Mouse (Mus musculus) cerebellum, adult 18-20 months (tissue): ENCODE results near the gene Atp1a2.

Experiments
- DNase-seq, 2 experiments: peaks; one replicate each; pipeline ENCODE4 v3.0.0; 2021

Gene Atp1a2

DNA sequence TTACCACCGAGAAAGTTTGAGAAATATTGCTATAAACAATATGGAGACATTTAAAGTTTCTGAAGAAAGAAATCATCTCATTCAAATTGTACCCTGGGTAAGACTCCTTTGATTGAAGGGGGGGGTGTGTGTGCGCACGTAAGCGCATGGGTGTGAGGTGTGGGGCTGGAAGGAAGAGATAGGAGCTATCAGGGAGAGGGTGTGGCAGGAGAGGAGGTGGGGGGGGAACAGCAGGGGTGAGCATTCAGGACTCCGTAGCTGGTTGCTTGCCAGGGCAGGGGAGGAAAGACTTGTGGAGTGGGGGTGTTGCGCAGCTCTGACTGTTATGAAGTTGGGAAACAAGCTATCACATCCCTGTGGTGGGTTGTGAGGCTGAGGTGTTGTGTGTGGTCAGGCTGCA, 6.6 kb upstream of the Atp1a2 start:
- DNase-seq = no peak

DNA sequence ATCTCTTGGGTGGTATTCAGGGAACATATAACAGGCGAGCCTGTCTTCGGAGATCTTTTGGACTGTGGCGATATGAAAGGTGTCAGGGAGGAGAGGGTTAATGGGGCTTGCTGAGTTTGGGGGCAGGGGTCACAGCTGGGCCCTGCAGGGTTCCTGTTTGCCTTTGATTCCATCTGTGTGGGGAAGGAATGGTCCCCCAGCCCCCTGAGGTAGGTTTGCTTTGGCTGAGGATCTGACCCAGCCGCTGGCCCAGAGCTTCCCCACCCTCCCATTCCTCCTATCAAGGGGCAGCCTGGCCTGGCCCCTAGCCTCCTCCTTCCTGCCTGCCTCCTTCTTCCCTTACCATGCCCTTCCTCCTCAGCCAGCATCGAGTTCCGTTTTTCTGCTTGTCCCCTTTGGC, 5.0 kb upstream of the Atp1a2 start:
- DNase-seq = no peak

DNA sequence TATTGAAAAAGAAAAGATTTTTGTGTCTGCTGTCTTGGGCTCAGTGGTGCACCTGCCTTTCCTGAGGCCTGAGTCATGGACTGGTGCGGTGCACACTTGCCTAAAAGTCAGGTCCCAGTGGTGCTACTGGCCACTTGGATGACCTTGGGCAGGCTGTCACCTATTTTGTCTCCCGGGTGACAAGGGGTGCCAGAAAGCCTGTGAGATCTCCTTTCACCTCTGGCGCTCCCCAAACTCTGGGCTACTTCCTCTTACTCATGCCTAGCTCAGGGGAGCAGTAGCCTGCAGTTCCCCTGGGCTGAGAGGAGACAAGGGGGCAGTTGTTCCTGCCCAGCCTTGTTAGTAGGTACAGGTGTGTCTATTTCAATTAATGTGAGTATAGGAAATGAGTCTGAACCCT, 4.4 kb upstream of the Atp1a2 start:
- DNase-seq = no peak

DNA sequence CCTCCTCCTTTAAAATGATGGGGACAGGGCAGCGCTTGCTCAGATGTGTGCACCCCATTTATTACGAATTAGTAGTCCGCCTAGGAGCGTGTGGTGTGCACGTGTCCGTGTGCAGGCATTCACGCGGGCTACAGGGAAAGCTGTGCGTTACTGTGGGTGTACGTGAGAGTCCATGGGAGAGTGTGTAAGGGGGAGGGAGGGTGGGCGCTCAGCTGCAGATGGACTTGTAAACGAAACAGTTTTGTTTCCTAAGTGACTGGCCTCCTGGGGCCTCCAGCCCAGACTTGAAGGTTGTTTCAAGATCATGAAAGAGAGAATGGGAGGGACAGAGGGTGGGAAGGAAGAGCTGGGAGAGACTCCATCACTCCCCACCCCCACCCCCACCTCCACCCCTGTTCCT, 3.3 kb upstream of the Atp1a2 start:
- no peak for DNase-seq

DNA sequence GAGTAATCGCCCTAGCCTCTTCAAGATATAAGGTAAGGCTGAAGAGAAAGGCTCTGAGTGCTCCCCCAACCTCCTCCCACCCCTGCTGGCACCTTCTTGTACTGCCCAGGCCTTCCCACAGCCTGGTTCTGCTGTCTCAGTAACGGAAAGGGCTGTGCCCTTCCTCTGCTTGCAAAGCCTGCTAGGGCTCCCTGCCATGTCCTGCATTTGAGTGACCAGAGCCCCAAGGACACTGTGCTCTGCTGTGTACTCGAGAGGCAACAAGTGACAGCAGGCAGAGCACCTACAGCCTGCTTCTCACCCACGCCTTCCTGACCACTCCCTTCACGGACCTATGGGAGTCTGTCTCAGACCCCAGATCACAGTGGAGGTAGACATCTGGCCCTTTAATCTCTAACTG, 2.4 kb upstream of the Atp1a2 start:
- DNase-seq = no peak

DNA sequence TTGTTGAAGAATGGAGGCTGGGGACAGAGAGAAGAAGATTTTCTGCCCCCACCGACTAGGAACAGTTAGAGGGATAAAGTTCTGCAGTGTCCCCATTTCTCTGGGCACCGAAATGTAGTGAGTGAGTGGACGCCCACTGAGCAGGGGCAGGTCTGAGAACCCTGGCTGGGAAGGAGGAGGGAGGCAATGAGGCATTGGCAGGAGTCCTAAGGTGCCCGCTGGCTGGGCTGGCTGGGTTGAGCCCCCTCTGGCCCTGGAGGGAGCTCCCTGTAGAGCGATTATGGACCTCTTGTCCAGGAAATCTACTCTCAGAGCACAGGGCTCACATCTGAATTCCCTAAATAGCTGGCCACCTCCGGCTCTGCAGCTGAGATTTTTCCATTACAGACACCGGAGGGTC, 1.7 kb upstream of the Atp1a2 start:
- no peak for DNase-seq

DNA sequence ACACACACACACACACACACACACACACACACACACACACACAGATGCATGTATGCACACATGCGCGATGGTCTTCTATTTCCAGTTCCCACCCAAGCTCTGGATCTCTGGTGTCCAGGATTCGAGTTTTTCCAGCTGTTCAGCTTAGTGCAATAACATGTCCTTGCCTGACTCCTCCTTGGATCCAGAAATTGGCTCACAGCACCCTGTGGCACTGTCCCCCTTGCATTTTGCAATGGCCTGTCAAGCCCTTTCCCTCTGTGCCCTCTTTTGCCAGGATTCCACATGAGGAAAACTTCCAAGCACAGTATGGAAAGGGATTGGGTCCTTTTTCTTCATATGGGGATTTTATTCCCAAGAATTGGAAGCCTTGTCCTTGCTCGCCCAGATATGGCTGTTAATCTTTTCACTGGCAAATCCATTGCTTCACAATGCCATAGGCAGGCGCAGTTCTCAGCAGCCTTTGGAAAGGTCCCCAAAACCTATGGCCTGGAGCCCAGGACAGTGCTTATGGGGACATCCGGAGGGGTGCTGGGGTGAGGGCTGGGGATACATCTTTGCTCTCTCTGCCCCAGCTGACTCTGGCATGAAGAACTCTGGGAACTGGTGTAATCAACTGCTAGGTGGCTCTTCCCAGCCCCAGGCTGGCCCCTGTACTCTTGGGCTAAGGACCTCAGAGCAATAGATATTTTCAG, 901 bp downstream of the Atp1a2 start:
- peak in 1 of 2 experiments; percentile 27 for DNase-seq

DNA sequence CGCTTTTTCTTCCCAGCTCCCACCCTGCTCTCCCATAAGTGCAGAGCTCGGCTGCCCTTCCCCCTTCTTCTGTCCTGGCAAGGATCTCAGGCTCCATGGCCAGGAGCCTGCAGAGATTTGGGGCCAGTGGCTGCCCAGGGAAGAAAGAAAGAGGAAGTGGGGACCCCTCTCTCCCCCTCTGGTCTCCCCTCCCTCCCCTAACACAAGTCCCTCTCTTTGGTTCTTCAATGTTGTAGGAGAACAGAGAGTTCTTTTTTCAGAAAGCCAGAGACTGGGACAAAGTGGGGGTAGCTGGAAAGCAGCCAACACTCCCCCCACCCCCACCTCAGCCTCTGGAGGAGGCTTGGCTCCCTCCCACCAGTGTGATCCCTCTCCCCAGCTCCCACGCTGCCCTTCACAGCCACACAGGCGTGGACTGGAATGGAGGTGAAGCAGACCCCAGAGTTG, 2.1 kb downstream of the Atp1a2 start:
- peak in 1 of 2 experiments; percentile 22 for DNase-seq

DNA sequence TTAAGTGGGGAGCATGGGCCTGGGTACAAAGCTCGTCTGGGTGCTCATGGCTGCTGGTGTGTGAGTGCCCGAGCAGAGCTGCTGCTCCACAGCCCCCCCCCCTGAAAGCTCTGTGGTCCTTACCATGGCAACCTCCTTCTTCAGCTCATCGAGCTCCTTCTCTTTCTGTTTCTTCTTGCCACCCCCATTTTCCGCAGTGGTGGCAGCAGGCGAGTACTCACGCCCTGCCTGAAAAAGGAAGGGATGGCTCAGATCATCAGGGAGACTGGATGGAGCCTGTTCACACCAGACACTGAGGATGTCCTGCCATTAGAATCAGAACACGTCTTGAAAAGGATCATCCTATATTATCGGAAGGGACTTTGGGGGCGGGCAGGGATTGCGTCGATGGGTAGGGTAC, 4.4 kb downstream of the Atp1a2 start:
- DNase-seq = no peak

DNA sequence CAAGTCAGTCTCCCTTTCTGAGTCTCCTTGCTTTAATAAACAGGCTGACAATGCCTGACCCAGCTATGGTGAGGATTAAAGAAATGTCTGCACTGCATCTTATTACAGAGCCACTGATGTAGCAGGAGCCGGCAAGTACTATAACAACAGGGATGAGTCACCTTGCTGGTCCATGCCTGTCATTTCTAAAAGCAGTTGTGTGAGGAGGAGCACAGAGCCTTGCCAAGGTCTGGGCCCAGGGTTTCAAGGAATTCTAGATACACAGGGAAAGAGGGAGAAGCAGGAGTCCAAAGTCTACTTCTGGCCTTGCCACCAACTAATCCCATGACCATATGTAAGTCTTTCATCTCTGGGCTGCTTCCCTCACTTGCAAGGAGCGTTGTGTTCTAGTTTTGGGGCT, 5.0 kb downstream of the Atp1a2 start:
- no peak for DNase-seq

DNA sequence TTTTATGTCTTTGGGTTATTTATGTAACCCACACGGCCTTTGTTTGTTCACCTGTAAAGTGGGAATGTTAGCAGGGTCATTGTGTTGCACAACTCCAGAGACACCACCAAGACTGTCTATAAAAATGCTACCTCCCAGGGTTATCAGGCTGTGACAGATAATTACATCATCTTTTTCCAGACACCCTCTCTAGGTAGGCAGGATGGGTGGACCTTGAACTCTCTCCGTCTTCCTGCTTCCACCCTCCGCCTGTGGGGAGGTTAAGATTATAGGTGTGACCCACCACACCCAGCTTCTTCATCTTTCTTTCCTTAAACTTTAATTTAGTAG, 8.3 kb downstream of the Atp1a2 start:
- DNase-seq = no peak

DNA sequence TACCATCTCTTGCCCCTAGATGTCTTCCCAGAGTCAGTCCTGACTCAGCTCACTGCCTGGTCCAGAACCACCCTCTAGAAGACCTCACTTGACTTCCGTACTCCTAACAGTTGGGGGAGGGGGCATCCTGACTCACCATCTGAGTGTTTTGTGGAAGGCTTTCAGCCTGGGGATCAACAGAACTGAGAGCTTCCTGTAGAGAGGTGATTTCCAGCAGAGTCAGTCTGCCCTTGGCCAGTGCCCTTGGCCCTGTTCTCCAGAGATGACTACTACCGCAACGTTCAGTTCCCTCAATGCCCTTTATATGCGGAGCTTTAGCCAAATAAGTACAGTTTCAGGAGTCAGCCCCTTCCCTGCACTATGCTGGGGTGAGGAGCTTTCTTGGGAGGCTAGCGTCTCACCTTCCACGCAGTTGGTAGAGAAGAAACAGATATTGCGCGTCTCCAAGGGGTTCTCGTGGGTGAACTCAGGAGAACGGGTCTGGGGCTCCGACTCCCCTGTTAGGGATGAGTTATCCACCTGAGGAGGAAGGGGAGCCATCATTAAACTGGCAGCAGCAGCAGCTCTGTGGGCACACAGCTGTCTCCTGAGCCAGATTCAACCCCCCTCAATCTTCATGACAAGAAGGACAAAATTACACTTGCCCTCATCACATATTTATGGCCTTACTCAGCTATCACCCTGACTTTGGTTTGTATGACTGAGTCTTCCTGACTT, 8.8 kb downstream of the Atp1a2 start:
- no peak for DNase-seq

DNA sequence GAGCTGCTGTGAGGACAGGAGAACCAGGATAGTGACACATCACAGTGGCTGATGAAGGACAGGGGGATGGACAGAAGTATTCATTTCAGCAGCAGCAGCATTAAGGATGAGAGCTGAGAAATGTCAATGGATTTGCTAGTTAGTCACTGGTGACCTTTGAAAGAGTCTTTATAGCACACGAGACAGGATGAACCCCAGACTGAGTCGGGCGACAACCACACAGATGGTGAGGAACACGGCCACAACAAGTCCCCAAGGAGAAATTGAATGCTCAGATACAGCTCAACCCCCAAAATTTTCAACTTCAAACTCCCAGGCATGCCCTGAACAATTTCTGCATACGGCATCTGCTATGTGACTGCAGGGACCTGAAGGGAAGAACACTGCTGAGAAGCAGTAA, 11.1 kb downstream of the Atp1a2 start:
- DNase-seq = no peak

DNA sequence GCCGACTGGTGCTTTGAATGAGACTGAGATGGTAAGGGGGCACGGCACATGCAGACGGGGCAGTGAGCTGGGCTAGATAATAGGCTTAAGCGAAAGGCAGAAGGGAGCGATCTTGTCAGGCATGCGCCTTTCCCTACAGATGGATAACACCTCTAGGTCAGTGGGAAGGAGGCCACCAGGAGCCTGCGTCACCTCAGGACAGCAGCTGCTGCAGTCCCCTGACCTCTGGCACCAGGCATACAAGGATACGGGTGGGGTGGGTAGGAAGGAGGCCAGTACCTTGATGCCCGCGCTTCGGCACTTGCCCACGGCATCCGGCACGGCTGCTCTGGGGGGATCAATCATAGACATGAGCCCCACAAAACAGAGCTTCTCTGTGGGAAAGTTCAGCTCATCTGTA, 13.6 kb downstream of the Atp1a2 start:
- DNase-seq = no peak

DNA sequence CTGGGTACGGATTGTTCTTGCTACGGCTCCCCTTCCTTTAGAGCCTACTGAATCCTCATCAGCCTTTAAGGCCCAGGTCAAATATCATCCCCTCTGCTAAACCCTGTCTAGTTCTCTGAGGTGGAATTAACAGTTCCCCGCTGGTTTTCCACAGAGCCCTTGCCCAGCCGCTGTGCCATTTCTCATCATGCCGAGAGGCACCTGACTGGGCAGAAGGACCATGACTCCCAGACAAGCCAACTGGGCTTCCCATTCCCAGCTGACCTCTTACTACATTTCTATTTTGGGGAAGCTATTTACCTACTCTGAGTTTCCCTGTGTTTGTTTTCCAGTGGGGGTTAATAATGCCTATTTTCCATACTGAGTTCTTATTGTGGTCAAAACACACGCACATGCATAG, 14.8 kb downstream of the Atp1a2 start:
- DNase-seq = no peak

DNA sequence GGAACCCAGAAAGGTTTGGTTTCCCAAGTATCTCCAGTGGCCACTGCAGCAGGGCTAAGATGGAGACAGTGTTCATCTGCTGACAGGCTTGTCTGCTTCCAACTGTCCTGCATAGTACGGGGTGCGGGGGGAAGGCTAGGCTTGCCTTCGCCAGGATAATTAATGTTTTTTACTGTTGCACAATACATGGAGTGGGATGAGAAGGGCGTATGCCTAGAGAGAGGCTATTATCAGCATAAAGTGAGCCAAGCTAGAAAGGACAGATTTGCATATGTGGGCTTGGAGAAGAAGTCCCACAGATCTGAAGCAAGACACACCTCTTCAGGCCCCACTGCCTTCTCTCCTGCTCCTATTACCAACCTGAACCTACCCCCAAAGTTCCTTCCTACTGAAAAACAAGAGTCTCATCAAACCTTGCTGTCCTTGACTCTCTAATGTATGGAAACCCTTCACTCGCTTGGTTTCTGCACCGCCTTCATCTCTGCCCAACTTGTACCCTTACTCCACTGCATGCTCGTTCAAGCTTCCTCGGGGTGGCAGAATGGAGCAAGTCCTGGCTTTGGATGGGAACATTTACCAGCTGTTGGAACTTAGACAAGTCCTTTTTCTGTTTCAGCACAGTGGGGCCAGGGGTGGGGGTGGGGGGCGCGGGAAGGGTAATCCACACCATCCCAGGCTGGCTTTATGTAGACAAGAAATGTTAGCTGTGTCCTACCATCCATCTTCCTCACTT, 16.2 kb downstream of the Atp1a2 start:
- DNase-seq = no peak

DNA sequence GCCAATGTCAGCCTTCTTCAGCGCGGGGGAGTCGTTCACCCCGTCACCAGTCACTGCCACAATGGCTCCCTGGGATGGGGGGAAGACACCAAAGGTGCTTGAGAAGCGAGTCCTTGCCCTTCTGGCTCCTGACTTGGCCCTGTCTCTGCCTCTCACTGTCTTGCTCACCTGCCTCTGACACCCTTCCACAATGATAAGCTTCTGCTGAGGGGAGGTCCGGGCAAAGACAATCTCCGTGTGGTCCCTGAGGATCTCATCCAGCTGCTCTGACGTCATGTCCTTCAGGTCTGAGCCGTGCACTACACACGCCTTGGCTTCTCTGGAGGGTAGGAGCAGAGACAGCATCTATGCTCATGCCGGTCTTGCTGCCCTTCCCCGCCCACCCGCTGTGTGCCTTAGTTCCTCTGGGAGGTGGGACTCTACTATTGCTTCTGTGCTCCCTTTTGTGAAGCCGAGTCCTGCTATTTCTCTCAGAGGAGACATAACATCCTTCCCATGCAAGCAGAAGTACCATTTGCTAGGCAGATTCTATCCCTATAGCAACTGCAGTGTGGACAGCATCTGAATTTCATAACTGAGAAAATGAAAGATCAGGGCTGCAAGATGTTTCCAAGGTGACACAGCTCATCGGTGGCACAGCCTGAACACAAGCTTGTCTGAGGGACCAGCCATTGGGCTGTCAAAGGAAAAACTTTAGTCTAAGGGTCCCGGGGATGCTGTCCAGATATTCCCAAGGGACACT, 17.9 kb downstream of the Atp1a2 start:
- no peak for DNase-seq

DNA sequence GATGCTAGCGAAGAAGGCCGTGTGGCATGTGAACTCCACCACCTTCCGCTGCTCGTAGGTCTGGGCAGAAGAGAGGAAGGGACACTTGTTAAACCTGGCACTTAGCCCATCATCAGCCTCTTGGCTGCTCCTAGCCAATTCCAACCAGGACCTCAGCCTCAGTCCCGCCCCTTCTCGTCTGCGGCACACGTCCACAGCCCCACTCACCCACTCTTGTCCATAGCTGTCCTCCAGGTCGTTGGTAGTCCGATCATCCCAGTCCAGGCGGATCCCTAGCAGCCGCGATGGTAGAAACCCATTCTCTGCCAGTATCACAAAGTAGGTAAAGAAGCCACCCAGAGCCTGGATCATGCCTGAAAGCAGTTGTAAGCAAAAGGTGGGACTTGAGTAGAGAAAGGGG, 19.5 kb downstream of the Atp1a2 start:
- DNase-seq = no peak

DNA sequence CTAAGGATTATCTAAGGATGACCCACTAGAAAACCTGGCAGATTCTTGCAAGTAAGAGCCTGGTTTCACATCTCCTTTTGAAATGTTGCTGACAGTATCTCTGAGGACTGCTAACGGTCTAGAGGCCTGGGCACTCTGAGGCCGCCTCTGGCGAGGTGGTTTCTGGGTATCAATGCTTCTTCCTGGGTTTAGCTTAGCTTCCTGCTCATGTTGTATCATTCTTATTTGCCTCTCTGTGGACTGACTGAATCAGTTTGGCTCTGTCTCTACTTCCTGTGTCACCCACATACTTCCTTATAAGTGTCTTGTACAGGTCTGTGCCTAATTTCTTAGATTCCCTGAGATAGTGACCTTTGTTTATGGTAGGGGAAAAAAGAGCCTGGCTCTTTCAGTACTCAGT, 20.7 kb downstream of the Atp1a2 start:
- no peak for DNase-seq

DNA sequence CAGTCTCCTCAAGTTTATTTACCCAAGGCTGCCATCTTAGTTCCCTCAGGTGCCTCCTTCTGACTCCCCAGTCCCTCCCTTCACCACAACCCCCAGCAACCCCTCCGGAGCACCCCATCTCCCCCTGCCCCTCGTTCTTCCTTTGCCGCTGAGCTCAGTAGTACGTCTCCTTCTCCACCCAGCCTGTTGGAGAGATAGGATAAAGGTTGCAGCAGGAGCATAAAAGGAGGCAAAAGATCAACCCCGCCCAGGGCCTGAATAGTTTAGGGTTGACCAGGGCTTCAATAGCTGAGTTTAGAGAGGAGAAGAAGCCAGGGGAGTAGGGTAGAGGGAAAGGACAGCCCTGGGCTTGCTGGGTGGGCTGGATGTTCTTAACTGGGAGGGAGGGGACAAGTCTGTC, 23.3 kb downstream of the Atp1a2 start:
- DNase-seq = no peak

DNA sequence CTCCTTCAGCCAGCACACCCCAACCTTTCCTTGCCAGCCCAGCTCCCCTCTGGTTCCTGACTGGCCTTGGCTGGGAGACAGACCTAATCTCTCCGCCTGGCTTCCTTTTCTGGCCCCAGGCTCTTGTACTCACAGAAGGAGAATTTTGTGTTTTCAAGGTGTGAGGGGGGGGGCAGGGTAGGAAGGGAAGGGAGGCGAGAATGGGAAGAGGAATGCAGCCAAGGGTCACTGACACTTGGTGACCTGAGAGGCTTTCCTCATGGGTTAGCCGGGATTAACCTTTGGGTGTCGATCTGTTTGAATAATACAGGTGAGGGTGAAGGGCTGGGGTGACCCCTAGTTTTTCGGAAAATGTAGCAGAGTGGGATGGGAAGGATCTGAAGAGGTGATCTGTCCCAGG, 23.7 kb downstream of the Atp1a2 start:
- no peak for DNase-seq

DNA sequence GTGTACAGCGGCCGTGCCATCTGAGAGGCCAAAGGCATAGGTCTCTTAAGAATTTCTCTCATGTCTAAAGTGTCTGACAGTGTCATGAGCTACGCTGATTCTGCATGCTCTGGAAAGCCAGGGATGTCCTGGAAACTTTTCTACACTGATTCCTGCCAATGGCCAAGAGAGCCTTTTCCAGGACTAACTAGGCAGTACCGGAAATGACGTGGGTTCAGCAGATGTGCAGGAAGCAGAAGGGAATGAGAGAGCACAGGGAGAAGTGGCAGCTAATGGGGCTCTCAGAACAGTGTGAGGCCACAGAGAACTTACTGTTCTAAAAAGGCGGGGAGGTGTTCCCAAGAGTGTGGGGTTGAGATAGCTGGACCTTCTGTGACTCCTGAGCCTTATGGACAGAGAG, 24.5 kb downstream of the Atp1a2 start:
- no peak for DNase-seq

DNA sequence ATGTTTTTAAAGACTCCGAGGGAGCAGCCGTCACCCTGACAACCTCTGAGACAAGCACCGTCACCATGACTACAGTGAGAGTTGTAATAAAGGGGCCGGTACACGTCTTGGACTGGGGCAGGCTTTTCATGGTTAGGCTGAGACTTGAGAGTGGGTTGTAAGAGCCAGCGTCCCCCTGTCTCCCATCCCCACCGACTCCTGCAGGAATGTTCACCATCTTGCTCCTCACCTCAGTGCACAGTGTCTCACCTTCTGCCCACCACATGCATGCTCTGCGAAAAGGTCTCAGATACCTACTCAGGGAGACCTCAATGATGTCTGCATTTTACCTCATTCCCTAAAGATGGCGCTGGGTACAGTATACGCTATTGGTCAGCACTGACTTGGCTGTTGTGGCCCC, 26.1 kb downstream of the Atp1a2 start:
- DNase-seq = no peak

DNA sequence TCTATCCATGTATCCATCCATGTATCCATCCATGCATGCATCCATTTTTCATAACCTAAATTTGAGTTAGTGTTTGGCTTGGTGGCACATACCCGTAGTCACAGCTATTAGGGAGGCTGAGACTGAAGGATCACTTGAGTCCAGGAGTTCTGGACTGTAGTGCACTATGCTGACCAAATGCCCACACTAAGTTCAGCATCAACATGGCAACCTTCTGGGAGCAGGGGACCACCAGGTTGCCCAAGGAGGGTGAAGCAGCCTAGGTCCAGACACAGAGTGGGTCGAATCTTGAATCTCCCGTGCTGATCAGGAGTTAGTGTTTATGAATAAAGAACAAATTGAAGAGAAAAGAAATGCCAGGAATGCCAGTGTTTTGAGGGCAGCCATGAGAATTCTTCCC, 26.7 kb downstream of the Atp1a2 start:
- DNase-seq = no peak
